Mouse (Mus musculus) forebrain, postnatal 0 days (tissue): ENCODE data around the gene Emilin2. TPM values are rescaled to one million over a fixed set of nuclear protein-coding genes. Genes with fewer than 3 reads are reported as not detected.

Source experiments
- ATAC-seq: fragments of 200-750 bp; cut with Nextera tagmentation; 2 replicates; pipeline ENCODE4 v1.8.0; 2017; ENCODE audit warnings: mild to moderate bottlenecking, moderate library complexity
- DNase-seq: peaks from one replicate; pipeline ENCODE4 v3.0.0-alpha.2; 2015
- H3K27ac ChIP-seq: fragments of 300-500 bp; sonication (generic); 2 replicates; pipeline ENCODE4 v1.5.1; 2014; ENCODE audit warnings: low read depth, mild to moderate bottlenecking, antibody characterized with exemption, low read length, moderate library complexity, mixed read lengths
- H3K27me3 ChIP-seq: fragments of 300-500 bp; sonication (generic); 2 replicates; pipeline ENCODE4 v1.6.1; 2014; ENCODE audit warnings: mild to moderate bottlenecking, low read length, mixed read lengths; ENCODE audit not compliant: insufficient read depth
- H3K36me3 ChIP-seq: fragments of 300-500 bp; sonication (generic); 2 replicates; pipeline ENCODE4 v1.6.1; 2014; ENCODE audit warnings: mild to moderate bottlenecking, moderate library complexity; ENCODE audit not compliant: insufficient read depth
- H3K4me1 ChIP-seq: fragments of 300-500 bp; sonication (generic); 2 replicates; pipeline ENCODE4 v1.6.1; 2014; ENCODE audit warnings: antibody characterized with exemption; ENCODE audit not compliant: insufficient read depth
- H3K4me2 ChIP-seq: fragments of 300-500 bp; sonication (generic); 2 replicates; pipeline ENCODE4 v1.6.1; 2014; ENCODE audit warnings: low read depth, mild to moderate bottlenecking, moderate library complexity
- H3K4me3 ChIP-seq: fragments of 300-500 bp; sonication (generic); 2 replicates; pipeline ENCODE4 v1.5.1; 2014; ENCODE audit warnings: low read depth, low read length, mixed read lengths
- H3K9ac ChIP-seq: fragments of 300-500 bp; sonication (generic); 2 replicates; pipeline ENCODE4 v1.6.1; 2014; ENCODE audit warnings: mild to moderate bottlenecking
- H3K9me3 ChIP-seq: fragments of 300-500 bp; sonication (generic); 2 replicates; pipeline ENCODE4 v1.6.1; 2016; ENCODE audit warnings: low read length
- CTCF ChIP-seq: sonication (generic); IDR thresholded peaks from 2 replicates; pipeline ENCODE4 v1.5.1; 2016; ENCODE audit warnings: antibody characterized with exemption, control low read depth, low read depth
- WGBS: fragments of 180-500 bp; shearing (Covaris S2); extraction: QIAGEN DNeasy Blood & Tissue Kit; methylation state at CpG from one replicate; pipeline ENCODE4 v1.1.7; 2014; 5-methylcytosine and 5-hydroxymethylcytosine counted together
- polyA plus RNA-seq: library from polyadenylated mRNA; unstranded; fragments of >200 nt; fragmentation: Nextera tagmentation; extraction: Ambion mirVana; gene quantifications from 2 replicates; pipeline ENCODE4 v1.2.1, GENCODE M21; 2015
- total RNA-seq: library from RNA; depleted of rRNA; stranded (reverse); fragments of >200 nt; gene quantifications from 2 replicates; pipeline ENCODE4 v1.2.3, GENCODE M21; 2014; rRNA removed

The Emilin2 gene
- total RNA-seq (2.3 and 3.2 TPM in 2 replicates), polyA plus RNA-seq (1.3 and 2.0 TPM in 2 replicates)

DNA sequence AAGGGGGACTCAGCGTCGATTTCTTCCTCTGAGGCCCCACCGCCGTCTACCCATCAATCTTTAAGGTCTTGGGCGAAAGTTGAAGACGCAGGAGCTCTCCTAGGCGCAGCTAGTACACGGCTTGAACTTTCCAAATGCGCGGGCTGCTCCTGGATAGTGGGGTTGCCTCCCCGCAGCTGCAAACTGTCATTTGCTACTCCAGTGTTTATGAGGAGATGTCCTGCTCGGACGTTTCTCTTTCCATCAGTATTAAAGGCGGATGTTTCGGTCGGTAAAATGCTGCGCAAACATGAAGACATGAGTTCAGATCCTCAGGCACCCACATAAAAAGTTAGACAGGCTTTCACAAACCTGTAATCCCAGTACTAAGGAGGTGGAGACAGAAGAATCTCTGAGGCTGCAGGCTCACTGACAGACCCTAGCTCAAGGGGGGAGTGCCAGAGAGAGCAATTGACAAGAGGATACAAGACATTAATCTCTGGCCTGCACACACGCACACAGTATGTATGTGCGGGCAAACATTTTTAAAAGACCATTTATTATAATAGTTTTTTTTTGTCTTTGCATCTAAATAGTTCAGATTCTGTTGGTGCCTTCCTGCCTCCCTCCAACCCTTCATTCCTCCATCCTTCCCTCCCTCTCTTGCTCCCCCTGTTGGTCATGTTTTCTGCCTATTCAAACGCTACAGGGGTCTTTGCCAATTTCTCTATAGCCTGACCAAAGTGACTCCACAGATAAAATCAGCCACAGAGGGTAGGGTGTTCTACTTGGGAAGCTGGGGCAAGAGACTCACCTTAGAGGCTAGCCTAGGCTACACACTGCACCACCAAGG is at the start of gene Emilin2:
Emilin2 (minus strand) TSS at position 639 of the 832 bp plus-strand sequence.
- Histone ChIP-seq H3K36me3 (no peaks in the 10 kb centered on the region), H3K9me3 (no peaks in the 10 kb centered on the region), H3K9ac (peak within 1 kb of the TSS; percentile 59), H3K4me2 (peak within 1 kb of the TSS; percentile 100), H3K4me1 (peaks cover 10% of the 10 kb centered on the region; the same call in 1 of the 2 replicates), H3K27me3 (peaks cover 22% of the 10 kb centered on the region; the same call in 1 of the 2 replicates), H3K4me3 (peak within 1 kb of the TSS; percentile 58), H3K27ac (no peak within 1 kb of the TSS)
- ATAC-seq = no peak
- peak; percentile 48 for TF ChIP-seq CTCF
- DNase-seq = no peak
- 12% methylated on average over 20 of the region's 20 CpGs for WGBS

DNA sequence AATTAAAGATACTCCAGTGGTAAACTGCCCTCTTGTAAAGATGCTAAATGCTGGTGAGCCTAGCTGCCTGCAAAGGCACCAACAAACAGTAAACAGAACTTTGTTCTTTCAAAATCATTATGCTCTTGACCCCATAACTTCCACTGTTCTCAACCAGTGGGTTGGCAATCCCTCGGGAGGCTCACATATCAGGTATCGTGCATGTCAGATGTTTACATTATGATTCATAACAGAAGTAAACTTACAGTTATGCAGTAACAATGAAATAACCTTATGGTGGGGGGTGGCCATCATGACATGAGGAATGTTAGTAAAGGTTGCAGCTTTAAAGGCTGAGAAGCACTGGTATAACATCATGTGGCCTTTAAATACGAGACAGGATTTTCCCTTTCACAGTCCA is 43.7 kb upstream of the Emilin2 start:
- no peaks in the 10 kb centered on the region for H3K9me3 ChIP-seq
- H3K9ac ChIP-seq = no peak overlapping the region
- 91% methylated on average over 3 of the region's 3 CpGs for WGBS
- ATAC-seq (no peak), DNase-seq (no peak)
- no peak overlapping the region for H3K4me3 ChIP-seq
- H3K4me2 ChIP-seq = no peak overlapping the region
- H3K4me1 ChIP-seq = no peaks in the 10 kb centered on the region
- no peak for TF ChIP-seq CTCF
- H3K27ac ChIP-seq = no peak overlapping the region
- peaks cover 21% of the 10 kb centered on the region for H3K36me3 ChIP-seq
- H3K27me3 ChIP-seq = no peaks in the 10 kb centered on the region

DNA sequence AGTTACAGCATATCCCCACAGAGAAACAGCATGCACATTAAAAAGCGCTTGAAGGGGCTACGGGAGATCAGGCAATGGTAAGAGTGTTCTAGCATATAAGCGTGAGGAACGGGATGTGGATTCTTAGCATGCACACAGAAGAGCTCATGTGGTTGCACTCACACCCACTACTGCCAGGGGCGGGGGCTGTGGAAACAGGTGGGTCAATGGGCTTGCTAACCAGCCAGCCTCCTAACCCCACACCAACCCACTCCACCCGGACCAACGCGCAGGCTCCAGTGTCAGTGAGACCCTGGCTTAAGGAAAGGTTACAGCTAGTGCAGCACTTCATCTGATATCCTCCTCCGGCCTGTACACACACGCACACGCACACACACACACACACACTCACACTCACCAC is 42.4 kb upstream of the Emilin2 start:
- DNase-seq = no peak
- Histone ChIP-seq H3K27me3 (no peaks in the 10 kb centered on the region), H3K4me3 (no peak overlapping the region), H3K4me2 (no peak overlapping the region), H3K9me3 (no peaks in the 10 kb centered on the region), H3K9ac (no peak overlapping the region), H3K27ac (no peak overlapping the region), H3K36me3 (peaks cover 17% of the 10 kb centered on the region), H3K4me1 (no peaks in the 10 kb centered on the region)
- TF ChIP-seq CTCF = no peak
- no peak for ATAC-seq
- WGBS = 98% methylated on average over 11 of the region's 11 CpGs

DNA sequence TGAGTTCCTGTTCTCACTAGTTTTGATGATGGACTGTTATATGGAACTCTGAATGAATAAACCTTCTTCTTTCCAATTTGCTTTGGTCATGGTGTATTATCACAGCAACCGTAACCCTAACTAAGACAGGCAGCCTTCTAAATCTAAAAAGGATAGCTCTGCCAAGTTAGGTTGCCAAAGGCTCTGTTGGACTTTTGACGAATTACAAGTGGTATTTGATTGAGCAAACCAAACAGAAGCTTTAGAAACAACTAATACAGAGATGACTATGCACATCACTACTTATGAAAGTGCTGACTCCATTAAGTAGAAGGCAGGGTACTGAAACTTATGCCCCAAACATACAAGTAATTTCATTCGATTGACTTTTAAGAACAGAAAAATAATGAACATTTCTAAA is 36.4 kb upstream of the Emilin2 start:
- ATAC-seq = no peak
- no peak overlapping the region for H3K27ac ChIP-seq
- no peak for DNase-seq
- H3K36me3 ChIP-seq = peaks cover 12% of the 10 kb centered on the region
- no peaks in the 10 kb centered on the region for H3K9me3 ChIP-seq
- no peaks in the 10 kb centered on the region for H3K4me1 ChIP-seq
- no peaks in the 10 kb centered on the region for H3K27me3 ChIP-seq
- H3K9ac ChIP-seq = no peak overlapping the region
- WGBS = 89% methylated on average over 3 of the region's 3 CpGs
- no peak for TF ChIP-seq CTCF
- no peak overlapping the region for H3K4me2 ChIP-seq
- H3K4me3 ChIP-seq = no peak overlapping the region

DNA sequence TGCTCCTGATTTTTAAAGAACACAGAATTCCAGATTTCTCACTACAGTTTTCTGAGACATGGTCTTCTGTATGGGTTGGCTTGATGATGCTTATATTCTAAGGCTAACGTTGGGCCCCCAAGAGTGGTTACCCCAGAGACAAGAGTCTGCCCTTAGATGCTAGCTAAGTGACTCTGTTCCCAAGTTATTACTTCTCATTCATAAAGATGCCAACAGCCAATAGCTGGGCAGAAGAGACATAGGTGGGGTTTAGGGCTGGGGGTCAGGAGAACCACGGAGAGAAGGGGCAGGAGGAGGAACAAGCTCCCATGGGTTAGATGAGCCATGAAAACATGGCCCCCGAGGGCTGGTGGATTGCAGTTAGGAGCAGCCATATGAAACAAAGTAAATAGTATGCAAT is 30.2 kb upstream of the Emilin2 start:
- TF ChIP-seq CTCF = no peak
- no peaks in the 10 kb centered on the region for H3K9me3 ChIP-seq
- ATAC-seq (no peak), DNase-seq (no peak)
- H3K27me3 ChIP-seq = no peaks in the 10 kb centered on the region
- H3K4me3 ChIP-seq = no peak overlapping the region
- 91% methylated on average over 3 of the region's 3 CpGs for WGBS
- H3K27ac ChIP-seq = no peak overlapping the region
- no peak overlapping the region for H3K9ac ChIP-seq
- H3K36me3 ChIP-seq = no peaks in the 10 kb centered on the region; the same call in 1 of the 2 replicates
- no peak overlapping the region for H3K4me2 ChIP-seq
- no peaks in the 10 kb centered on the region for H3K4me1 ChIP-seq

DNA sequence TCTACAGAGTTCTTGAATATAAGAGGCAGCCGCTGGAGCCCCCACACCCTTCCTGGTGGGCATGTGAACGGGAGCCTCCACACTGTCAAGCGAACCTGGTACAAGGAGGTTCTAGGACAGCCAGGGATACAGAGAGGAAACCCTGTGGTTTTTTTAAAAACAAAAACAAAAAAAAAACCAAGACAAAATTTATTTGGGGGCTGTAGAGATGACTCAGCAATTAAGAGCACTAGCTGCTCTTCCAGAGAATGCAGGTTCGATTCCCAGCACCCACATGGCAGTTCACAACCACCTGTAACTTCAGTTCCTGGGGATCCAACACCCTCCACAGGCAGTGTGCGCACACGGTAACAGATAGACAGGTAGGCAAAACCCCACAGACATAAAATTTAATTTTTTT is 26.8 kb upstream of the Emilin2 start:
- 96% methylated on average over 6 of the region's 6 CpGs for WGBS
- TF ChIP-seq CTCF = no peak
- H3K36me3 ChIP-seq = no peaks in the 10 kb centered on the region
- no peak overlapping the region for H3K4me3 ChIP-seq
- no peak overlapping the region for H3K4me2 ChIP-seq
- H3K4me1 ChIP-seq = no peaks in the 10 kb centered on the region
- H3K9me3 ChIP-seq = no peaks in the 10 kb centered on the region
- no peak for ATAC-seq
- no peaks in the 10 kb centered on the region for H3K27me3 ChIP-seq
- no peak overlapping the region for H3K27ac ChIP-seq
- DNase-seq = no peak
- no peak overlapping the region for H3K9ac ChIP-seq

DNA sequence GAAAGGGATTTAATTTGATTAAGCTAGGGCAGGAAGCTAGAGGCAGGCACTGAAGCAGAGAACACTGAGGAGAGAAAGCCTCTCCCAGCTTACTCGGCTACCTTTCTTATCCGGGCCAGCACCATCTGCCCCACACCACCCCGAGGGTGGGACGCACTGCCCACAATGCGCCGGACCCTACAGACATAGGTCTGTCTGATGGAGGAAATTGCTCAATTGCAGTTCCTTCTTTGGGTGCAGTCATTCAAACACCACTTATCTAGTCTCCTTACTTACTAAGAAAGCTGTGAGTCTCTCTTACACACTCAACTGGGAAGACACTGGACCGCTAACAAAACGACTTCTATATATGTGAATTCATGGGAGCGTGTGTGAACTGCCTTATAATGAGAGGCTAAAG is 25.8 kb upstream of the Emilin2 start:
- ATAC-seq (no peak), DNase-seq (no peak)
- Histone ChIP-seq H3K9ac (no peak overlapping the region), H3K4me2 (no peak overlapping the region), H3K27ac (no peak overlapping the region), H3K9me3 (no peaks in the 10 kb centered on the region), H3K27me3 (no peaks in the 10 kb centered on the region), H3K36me3 (no peaks in the 10 kb centered on the region), H3K4me3 (no peak overlapping the region), H3K4me1 (no peaks in the 10 kb centered on the region)
- WGBS = 93% methylated on average over 9 of the region's 9 CpGs
- TF ChIP-seq CTCF = no peak
